Mouse (Mus musculus) ovary, postnatal 14 days (tissue): ENCODE measurements around the gene Pcif1.

Experiments
- DNase-seq: peaks from one replicate; pipeline ENCODE4 v3.0.0; 2022; ENCODE audit warnings: low spot score

Gene Pcif1

DNA sequence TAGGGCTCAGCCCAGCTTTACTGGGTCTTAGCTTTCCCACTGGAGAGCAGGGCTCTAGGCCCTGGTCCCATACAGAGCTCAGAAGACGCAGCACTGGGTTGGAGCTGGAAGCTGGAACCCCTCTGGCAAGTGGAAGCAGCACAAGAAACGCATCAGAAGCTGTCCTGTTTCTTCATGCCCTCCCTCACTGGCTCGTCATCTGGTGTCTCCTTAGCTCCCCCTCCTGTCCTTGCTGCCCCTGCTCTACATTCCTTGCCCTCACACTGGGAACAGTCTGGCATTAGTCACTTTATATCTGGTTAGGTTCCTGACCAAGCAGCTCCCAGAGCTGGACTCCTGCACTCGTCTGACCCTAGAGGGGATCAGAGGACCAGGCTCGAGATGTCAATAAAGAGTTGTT lies 14.9 kb downstream of the Pcif1 start:
- no peak for DNase-seq

DNA sequence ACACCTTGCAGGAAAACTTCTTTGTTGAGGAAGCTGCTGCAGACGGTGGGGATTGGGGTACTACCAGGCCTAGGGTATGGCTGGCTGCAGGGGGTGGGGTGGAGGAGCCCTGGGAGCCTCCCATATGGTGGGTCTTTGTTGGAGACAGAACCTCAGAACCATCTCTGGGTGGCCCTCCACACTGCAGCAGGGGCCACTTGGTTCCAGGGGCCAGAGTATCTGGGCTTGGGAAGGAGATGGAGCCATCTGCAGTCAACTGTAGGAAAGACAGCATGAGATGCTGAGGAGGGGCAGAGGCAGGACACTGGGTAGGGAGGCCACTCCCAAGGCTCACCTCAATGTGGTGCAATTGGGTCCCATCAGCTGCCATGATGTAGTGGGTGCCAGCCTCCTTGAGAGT lies 15.5 kb downstream of the Pcif1 start:
- DNase-seq: no peak

DNA sequence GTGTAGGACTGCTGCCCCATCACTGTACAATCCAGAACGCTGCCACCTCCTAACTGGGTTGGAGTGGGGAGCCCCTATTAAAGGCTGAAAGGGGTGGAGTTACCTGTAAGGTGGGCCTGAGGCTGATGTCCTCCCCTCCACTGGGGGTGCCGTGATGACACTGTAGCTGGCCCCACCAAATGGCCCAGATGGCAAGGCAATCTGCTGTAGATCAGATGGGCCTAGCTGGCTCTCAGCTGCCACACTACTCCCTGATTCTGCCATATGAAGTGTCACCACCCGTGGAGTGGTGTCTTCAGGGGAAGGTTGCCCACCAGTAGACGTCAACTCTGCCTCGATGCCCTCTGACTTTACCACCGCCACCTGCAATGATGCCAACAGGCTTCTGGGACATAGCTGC lies 16.8 kb downstream of the Pcif1 start:
- no peak for DNase-seq

DNA sequence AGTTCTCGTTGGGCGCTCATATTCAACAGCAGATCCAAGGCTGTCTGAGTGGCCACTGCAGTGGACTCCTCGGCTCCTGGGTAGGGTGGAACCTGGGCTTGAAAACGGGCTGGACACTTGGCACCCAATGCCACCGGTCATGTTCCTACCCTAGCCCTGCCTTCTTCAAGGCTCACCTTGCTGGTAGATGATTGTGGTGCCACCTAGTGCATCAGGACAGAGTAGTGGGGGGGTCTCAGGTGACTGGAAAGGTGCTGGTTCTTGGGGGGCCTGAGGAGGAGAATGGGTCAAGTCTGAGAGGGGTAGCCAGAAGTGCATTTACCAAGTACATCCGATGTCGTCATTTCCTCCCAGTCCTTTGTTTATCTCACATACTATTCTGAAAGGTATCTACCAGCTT lies 18.9 kb downstream of the Pcif1 start:
- DNase-seq: no peak

DNA sequence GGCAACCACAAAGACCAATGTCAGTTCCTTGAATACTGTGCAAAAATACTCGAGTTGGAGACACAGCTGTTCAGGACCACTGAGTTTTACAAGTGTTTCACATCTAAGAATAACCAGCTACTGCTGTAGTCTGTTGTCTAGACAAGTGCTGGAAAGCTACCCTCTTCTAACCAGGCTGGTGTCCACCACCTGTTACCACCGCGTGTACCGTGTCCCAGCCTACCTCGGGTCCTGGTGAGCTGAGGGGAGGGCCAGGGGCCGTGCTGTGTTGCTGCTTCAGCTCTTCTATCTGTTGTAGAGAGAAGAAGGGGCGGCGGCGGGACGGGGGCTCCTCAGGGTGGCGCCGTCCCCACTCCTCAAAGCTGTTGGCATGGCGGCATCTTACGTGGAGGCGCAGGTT lies 19.9 kb downstream of the Pcif1 start:
- no peak for DNase-seq

DNA sequence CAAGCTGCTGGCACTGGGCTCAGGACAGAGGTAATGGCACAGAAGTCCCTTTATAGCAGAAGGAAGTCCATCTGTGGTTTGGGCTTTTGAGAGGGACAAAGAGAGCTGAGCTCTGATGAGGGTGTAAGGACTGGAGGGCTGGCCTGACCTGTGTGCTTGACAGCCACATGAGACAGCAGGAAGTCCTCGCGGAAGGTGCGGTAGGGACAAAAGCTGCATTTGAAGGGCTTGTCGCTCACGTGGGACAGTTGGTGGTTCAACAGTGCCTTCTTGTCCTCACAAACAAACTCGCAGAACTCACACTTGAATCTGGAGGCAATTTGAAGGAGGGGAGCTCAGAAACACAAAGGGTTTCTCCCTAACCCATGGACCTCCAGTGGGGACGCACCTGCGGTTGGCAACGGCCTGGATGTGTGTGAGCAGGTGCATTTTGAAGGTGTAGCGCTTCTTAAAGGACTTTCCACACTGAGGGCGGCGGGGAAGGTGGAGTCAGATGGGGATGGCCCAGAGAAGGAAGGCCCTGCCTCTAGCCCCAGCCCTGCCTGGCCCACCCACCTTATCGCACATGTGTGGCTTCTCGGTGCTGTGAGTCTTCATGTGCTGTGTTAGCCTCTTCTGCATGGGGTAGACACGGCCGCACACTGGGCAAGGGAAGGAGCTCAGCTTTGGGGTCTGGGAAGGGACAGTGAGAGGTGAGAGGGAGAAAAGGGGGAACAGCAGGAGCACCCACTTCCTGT lies 20.8 kb downstream of the Pcif1 start:
- DNase-seq: no peak

DNA sequence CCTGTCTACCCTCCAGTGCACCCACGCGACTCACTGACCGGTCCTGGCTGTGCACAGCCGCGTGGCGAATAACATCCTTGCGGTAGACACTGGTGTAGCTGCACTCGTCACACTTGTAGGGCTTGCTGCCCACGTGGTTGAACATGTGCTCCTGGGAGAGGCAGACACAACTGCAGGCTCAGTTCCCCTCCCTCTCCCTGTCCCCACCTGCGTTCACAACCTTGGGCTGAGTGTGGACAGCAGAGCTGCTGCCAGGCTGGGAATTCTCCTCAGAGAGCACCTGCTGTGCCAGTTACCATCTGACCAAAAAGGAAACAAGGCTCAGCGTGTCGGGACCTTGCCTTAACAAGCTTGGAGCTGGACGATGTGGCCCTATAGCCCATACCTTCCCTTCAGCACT lies 22.3 kb downstream of the Pcif1 start:
- DNase-seq: no peak

DNA sequence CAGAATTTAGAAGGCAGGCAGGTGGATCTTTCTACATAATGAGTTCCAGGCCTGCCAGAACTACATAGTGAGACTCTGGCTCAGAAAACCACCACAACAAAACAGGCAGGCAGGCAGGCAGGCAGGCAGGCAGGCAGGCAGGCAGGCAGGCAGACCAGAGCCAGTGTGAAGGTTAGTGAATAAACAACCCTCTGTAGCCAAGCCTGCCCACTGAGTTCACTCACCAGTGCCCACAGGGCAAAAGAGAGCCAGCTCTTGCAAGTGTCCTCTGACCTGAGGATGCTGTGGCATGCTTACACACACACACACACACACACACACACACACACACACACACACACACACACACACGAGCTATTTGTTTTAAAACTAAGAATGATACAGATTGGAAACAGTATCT lies 24.4 kb downstream of the Pcif1 start:
- no peak for DNase-seq

DNA sequence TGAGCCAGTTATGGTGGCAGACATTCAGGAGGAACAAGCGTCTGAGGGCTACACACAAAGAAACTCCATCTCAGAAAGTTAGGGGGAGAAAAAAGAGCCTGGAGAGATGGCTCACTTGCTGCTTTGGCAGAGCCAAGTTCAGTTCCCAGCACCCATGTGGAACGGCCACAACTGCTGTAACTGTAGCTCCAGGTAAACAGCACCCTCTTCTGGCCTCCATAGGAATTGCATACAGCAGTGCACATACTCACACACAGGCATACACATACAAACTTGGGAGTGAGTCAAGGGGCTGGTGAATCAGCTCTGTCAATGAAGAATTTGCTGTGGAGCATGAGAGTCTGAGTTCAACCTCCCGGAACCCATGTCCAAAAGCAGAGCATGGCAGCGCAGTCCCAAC lies 27.0 kb downstream of the Pcif1 start:
- no peak for DNase-seq

DNA sequence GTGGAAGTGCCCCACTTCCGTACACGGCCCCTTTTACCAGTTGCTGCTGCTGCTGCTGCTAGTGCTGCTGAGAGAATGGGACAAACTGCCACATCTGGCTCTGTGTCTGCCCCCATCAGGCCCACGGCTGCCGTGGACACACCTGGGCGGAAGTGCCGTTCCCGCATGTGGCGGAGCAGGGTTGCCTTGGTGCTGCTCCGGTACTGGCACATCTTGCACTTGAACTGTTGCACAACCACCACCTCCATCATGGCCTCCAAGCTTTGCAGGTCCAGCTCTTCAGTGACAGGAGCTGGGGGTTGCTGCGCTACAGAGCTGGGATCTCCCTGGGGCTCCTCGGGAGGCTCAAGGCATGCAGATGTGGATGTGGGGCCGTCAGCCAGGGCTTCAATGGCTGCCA lies 28.4 kb downstream of the Pcif1 start:
- no peak for DNase-seq

DNA sequence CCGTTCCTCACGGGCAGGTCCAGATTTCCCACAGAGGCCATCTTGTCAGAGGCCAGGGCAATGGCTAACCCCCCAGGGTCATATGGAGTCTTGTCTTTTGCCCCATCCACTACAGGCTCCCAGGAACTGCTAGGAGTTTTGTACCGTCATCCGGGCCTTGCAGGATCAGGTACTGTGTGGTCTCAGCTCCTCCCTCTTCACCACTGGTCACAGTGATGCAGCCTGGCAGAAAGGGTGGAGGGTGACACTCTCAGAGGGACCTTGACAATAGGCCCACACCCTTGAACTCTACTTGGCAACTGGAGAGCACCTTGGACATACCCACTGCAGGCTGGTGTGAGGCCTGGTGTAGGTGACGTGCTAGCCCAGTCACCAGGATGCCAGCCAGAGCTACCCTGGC lies 28.9 kb downstream of the Pcif1 start:
- DNase-seq: no peak

DNA sequence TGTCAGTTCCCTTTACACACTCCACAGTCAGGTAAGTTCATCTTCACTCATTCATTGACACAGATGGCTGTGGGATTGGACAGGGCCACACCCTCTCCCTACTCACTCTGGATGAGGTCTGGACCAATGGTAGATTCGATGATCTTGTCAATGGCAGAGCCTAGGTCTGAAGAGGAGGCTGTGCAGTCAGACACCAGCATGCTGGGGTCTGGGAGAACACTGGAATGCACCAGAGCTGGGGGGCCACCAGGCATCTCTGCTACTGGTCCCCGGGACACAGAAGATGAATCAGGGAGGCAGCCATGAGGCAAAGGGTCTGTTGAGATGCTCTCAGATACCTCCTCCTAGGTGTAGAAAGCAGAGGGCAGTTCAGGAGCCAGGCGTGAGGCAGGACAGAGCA lies 30.0 kb downstream of the Pcif1 start:
- DNase-seq: no peak

DNA sequence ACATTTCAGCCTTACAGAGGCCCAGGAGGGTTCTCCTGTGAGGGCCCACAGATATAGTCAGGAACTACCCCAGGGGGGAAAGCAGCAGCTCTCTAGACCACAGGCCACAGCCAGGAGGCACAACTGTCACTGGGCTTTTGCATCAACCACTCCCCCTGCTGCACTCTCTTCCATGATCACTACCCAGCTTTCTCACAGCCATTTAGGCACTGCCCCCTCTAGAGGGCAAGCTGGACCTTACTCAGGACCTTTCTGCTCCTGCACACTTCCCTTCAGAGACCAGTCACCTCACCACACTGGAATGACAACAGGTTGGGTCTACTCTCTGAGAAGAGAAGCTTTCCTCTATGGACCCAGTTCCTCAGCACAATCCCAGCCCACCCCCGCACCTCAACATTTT lies 30.4 kb downstream of the Pcif1 start:
- no peak for DNase-seq

DNA sequence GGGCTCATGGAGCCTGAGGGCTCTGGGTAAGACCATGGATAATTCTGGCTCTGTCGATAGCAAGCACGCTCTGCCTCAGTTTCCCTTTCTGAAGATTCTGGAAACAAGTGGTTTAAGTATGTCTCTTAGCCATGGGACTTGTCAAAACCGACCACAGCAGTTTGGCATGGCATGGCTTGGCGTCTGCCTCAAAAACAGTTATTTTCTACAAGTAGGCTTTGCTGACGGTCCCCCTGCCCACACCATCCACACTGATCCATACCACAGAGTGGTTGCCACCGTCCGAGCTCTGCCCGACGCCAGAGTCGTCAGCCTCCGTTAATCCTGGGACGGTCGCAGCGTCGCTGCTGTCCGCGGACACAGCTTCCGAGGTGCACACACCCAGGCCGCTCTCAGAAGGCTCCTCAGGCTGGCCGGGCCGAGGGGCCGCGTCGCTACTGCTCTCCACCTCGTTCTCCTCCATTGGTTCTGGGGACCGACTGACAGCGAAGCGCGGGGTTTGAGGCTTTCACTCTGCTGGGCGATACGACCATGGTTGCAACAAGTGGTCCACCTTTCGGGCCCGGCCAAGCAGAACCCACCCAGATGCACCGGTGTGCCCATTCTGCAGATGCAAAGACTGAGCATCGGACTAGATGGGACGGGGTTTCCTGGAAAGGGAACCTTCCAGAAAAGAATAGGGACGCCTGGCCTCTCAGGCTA lies 31.4 kb downstream of the Pcif1 start:
- no peak for DNase-seq

DNA sequence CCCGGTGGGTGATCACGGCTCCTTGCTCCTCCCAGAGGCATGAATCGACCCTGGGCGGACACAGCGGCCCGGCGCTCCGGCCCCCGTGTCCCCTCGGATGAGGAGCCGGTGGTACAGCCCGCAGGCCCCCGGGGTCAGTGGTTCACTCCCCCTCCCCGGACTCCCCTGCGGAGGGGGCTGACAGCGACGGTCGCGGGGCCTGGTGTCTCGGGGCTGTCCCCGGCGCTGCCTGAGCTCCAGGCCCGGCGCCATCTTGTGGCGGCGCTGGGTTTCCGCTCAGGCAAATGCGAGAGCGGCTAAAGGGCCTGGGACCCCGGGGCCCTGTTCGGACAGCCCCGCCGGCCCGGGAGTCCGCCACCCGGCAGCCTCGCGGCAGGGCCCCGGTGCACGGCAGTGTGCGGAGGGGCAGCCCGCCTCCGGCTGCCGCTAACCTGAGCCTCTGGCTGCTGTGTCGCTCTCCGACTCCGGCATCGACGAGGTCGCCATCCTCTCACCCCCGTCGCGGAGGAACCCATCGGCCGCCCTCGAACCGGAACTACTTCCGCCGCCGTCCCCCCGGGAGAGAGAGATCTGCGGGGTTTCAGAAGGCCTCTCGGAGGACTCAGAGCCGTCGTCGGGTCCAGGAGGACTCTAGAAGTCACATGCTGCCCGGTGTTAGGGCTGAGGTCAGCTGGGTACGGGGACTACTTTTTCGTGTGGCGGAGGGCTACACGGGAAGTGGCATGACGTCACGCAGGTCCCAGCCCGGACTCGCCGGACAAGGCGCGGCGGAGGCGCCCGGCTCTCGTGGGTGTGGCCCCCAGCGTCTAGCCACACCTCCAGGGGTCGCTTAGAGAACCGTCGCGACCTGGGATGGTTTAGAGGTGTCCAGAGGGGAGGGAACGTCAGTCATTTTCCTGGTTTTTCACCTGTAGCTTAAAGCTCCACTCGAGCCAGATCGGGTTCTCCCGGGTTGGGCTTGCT lies 32.3 kb downstream of the Pcif1 start, which contains the start of gene Zfp335:
TSS of gene Zfp335 (minus strand) at position 672 of the 963 bp plus-strand sequence.
- DNase-seq: peak; percentile 90

DNA sequence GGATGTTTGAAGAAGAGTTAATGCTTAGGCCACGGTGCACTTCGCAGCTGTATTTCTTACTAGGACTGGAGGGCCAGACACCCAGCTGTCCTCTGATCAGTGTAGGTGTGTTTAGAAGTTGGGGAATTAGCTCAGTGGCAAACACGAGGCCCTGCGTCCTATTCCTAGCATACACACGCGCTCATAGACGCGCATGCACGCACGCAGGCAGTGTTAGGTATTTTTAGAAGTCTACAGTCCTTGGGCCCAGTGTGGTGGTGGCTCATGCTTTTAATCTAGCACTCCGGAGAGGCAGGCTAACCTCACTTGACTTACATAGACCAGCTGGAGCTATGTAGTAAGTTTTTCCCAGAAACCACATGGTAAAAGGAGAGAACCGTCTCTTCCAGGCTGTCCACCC lies 33.0 kb downstream of the Pcif1 start:
- DNase-seq: no peak

DNA sequence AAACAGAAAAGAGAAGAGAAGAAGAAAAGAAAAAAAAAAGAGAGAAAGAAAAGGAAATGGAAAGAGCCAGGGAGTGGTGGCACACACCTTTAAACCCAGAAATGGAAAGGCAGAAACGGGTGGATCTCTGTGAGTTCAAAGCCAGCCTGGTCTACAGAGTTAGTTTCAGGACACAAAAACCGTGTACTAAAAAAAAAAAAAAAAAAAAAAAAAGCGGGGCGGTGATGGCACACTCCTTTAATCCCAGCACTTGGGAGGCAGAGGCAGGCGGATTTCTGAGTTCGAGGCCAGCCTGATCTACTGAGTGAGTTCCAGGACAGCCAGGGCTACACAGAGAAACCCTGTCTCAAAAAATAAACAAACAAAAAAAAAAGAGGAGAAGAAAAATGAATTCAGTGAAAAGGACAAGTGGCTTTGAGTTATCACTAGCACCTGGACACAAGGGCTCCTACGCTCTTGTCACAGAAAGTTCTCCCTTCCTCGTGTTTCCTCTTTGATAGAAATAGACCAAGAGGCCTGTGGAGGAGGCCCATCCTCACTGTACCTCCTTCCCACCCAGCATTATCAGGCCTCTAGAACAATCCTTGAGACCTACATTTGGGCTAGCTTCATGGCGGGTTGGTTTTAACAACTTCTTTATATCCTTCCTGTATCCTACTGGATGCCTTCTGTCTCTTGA lies 33.8 kb downstream of the Pcif1 start:
- no peak for DNase-seq

DNA sequence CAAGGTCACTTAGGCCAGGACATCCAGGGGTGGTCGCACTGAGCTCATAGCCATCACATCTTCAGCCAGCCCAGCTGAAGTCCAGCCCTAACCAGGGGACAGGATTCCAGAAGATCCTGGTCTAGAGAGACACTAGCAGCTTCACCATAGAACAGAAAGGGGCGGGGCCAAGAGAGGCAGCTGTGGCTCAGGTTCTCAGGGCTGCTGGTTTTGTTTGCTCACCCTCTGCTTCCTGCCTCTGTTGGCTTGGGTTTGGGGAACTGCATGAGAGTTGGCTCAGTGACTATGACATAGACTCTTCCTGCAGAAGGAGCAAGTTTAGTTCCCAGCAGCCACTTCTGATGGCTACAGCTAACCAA lies 34.3 kb downstream of the Pcif1 start:
- DNase-seq: no peak

DNA sequence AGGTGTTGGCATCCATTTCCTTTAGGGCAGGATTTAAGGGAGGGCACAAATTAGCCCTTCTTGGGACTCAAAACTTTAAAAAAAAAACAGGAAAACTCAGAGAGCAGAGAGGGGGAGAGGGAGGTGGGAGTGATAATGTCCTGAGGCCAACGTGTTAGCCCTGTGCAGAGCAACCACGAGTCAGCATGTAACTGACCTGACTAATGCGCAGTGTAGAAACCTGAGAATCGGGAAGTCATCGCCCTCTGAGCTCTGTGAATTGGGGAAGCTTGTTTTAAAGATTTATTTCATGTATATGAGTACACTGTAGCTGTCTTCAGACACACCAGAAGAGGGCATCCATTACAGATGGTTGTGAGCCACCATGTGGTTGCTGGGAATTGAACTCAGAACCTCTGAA lies 37.7 kb downstream of the Pcif1 start:
- no peak for DNase-seq

DNA sequence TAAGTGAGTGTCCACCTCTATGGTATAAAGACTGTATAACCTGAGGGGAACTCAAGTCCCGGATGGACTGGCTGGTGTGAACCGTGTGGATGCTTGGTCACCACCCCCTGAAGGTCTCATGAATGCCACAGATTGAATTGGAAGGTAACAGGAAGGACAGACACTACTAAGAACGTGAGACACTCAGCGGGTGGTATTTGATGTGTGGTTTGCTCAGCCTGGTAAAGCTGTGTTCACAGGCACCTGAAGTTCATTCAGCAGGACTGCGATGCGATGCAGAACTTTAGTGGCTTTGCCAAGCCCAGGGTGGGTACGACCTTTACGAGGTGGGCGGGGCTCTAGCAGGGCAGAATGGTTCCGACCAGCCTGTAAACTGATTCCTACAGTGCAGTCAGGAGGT lies 38.3 kb downstream of the Pcif1 start:
- no peak for DNase-seq

DNA sequence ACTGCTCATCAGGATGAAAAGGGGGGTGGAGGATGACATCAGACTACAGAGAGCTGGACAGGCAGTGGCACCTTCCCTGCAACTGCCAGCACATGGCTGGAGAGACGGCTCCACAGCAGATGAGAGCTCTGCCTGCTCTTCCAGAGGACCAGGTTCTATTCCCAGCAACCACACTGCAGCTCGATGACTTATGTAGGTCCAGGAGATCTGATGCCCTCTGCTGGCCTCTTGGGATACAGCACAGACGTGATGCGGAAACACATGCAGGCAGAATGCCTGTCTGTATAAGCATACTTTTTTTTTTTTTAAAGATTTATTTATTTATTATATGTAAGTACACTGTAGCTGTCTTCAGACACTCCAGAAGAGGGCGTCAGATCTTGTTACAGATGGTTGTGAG lies 39.2 kb downstream of the Pcif1 start:
- no peak for DNase-seq

DNA sequence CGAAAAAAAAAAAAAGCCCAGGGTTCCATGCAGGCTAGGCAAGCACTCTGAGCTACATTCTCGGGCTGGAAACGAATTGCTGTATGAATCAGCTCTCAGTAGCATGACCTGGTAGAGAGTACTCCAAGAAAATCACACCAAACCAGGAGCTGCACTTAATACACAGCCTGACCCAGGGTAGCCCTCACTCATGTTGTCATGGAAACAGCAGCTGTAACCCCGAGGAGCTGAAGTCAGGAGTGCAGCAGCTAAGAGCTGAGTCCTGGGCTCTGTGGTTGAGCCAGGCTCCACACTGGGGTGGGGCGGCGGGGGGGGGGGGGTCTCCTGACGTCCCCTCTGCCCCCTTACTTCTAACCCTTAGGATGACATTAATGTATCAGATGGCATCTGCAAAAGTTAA lies 42.9 kb downstream of the Pcif1 start:
- no peak for DNase-seq
